Comparison of ENCODE assay signal across 10 mouse cellular contexts in genomic region chr11:118792163-118792915, GRCm38 (mm10).
DNase-seq lines count a peak whose midpoint lies in the region; ATAC-seq and TF ChIP-seq lines count a peak whose summit lies in the region.
"Had no signal": no experiment of that assay in that cellular context is flagged by ENCODE, and none has a peak within 500 bp of the region (broad histone marks: within the 10 kb centered on the region; RNA-seq: fewer than 3 reads in every experiment).

No protein-coding gene starts in this region.

- H3K9ac ChIP-seq in neural tube, embryonic 11.5 days (ENCODE audit: low read length): peak overlapping the region; percentile 26; the same call in 1 of the 2 replicates
- H3K9ac ChIP-seq in hindbrain, embryonic 14.5 days: peak overlapping the region; percentile 52
- no peak overlapping the region; the same call in 1 of the 2 replicates for H3K9ac ChIP-seq in midbrain, embryonic 12.5 days (replicated peaks)
- H3K9ac ChIP-seq in liver, embryonic 11.5 days (ENCODE audit: low read depth, low read length): no peak overlapping the region
- no peak overlapping the region for H3K9ac ChIP-seq in heart, embryonic 12.5 days
- no peak overlapping the region for H3K9ac ChIP-seq in stomach, postnatal 0 days (ENCODE audit: low read length)
- H3K9ac ChIP-seq: liver, postnatal 0 days had no signal

- TF ChIP-seq CTCF in stomach, postnatal 0 days (IDR thresholded peaks at IDR 0.05; ENCODE audit: low read depth): no peak

- H3K9me3 ChIP-seq in neural tube, embryonic 11.5 days (ENCODE audit: control insufficient read depth, low read length): no peaks in the 10 kb centered on the region
- no peaks in the 10 kb centered on the region; the same call in 1 of the 2 replicates for H3K9me3 ChIP-seq in hindbrain, embryonic 14.5 days (ENCODE audit: control insufficient read depth, low read length)
- no peaks in the 10 kb centered on the region; the same call in 1 of the 2 replicates for H3K9me3 ChIP-seq in midbrain, embryonic 12.5 days
- H3K9me3 ChIP-seq in liver, embryonic 11.5 days (ENCODE audit: control insufficient read depth, low read length): no peaks in the 10 kb centered on the region
- 0 out of 2 replicates have a peak, but pooled peaks cover 4% of the 10 kb centered on the region for H3K9me3 ChIP-seq in heart, embryonic 12.5 days (replicated peaks)
- H3K9me3 ChIP-seq in stomach, postnatal 0 days (ENCODE audit: control insufficient read depth, low read length): no peaks in the 10 kb centered on the region

- no peak for DNase-seq in neural tube, embryonic 11.5 days (ENCODE audit: low spot score)
- DNase-seq in neural tube, embryonic 10.5 days (ENCODE audit: extremely low spot score, low spot score): no peak
- DNase-seq in hindbrain, embryonic 14.5 days (ENCODE audit: low spot score): no peak
- DNase-seq in liver, embryonic 11.5 days (ENCODE audit: low spot score): no peak
- no peak for DNase-seq in stomach, postnatal 0 days (ENCODE audit: low spot score)
- DNase-seq: liver, postnatal 0 days had no signal

- 79% methylated on average over 9 of the region's 9 CpGs for WGBS in neural tube, embryonic 11.5 days
- 58% methylated on average over 9 of the region's 9 CpGs for WGBS in hindbrain, embryonic 14.5 days
- WGBS in midbrain, embryonic 12.5 days: 81% methylated on average over 9 of the region's 9 CpGs
- WGBS in liver, embryonic 11.5 days: 73% methylated on average over 9 of the region's 9 CpGs
- 69% methylated on average over 9 of the region's 9 CpGs for WGBS in heart, embryonic 12.5 days
- 79% methylated on average over 9 of the region's 9 CpGs for WGBS in stomach, postnatal 0 days

- peaks cover 28% of the 10 kb centered on the region for H3K4me1 ChIP-seq in neural tube, embryonic 11.5 days (ENCODE audit: control insufficient read depth, insufficient read depth, low read length)
- H3K4me1 ChIP-seq in hindbrain, embryonic 14.5 days (replicated peaks; ENCODE audit: control insufficient read depth, insufficient read depth, low read length): peaks cover 46% of the 10 kb centered on the region
- peaks cover 53% of the 10 kb centered on the region for H3K4me1 ChIP-seq in midbrain, embryonic 12.5 days
- no peaks in the 10 kb centered on the region for H3K4me1 ChIP-seq in liver, embryonic 11.5 days (replicated peaks; ENCODE audit: control insufficient read depth, insufficient read depth, low read length)
- peaks cover 26% of the 10 kb centered on the region for H3K4me1 ChIP-seq in heart, embryonic 12.5 days (replicated peaks)
- no peaks in the 10 kb centered on the region for H3K4me1 ChIP-seq in stomach, postnatal 0 days (replicated peaks; ENCODE audit: control insufficient read depth, insufficient read depth)

- no peak for ATAC-seq in neural tube, embryonic 11.5 days (ENCODE audit: insufficient read depth, low FRiP score, low TSS enrichment)
- ATAC-seq in hindbrain, embryonic 14.5 days (ENCODE audit: low FRiP score): no peak
- ATAC-seq in midbrain, embryonic 12.5 days (ENCODE audit: low FRiP score, low read depth): no peak
- no peak for ATAC-seq in liver, embryonic 11.5 days (replicated peaks; ENCODE audit: low FRiP score)
- ATAC-seq in monocyte, adult 5-6 weeks (replicated peaks; ENCODE audit: insufficient number of reproducible peaks, low FRiP score, low TSS enrichment, poor library complexity, severe bottlenecking): no peak
- ATAC-seq in heart, embryonic 12.5 days (ENCODE audit: insufficient number of reproducible peaks, low FRiP score): no peak
- no peak for ATAC-seq in stomach, postnatal 0 days (ENCODE audit: low FRiP score, low TSS enrichment)
- ATAC-seq: intestine, postnatal 0 days; liver, postnatal 0 days had no signal

- H3K36me3 ChIP-seq in neural tube, embryonic 11.5 days (ENCODE audit: control insufficient read depth, insufficient read depth, low read length): no peaks in the 10 kb centered on the region
- no peaks in the 10 kb centered on the region for H3K36me3 ChIP-seq in hindbrain, embryonic 14.5 days (replicated peaks; ENCODE audit: control insufficient read depth, insufficient read depth)
- no peaks in the 10 kb centered on the region for H3K36me3 ChIP-seq in midbrain, embryonic 12.5 days
- no peaks in the 10 kb centered on the region for H3K36me3 ChIP-seq in liver, embryonic 11.5 days (ENCODE audit: control insufficient read depth, insufficient read depth, low read length)
- no peaks in the 10 kb centered on the region for H3K36me3 ChIP-seq in heart, embryonic 12.5 days
- no peaks in the 10 kb centered on the region for H3K36me3 ChIP-seq in stomach, postnatal 0 days (ENCODE audit: control insufficient read depth, insufficient read depth, low read length)

- no peak overlapping the region for H3K4me3 ChIP-seq in neural tube, embryonic 11.5 days (ENCODE audit: low read depth, low read length)
- H3K4me3 ChIP-seq in hindbrain, embryonic 14.5 days (replicated peaks; ENCODE audit: low read length): no peak overlapping the region
- H3K4me3 ChIP-seq in midbrain, embryonic 12.5 days: no peak overlapping the region
- H3K4me3 ChIP-seq in liver, embryonic 11.5 days (ENCODE audit: low read depth, low read length): no peak overlapping the region
- no peak overlapping the region for H3K4me3 ChIP-seq in heart, embryonic 12.5 days
- H3K4me3 ChIP-seq in stomach, postnatal 0 days (ENCODE audit: low read depth, low read length): no peak overlapping the region

- no peak for TF ChIP-seq EP300 in stomach, postnatal 0 days (optimal IDR thresholded peaks at IDR 0.05)

- H3K27ac ChIP-seq in neural tube, embryonic 11.5 days (ENCODE audit: low read depth, low read length): peak overlapping the region; percentile 86
- H3K27ac ChIP-seq in hindbrain, embryonic 14.5 days: peak overlapping the region; percentile 96
- H3K27ac ChIP-seq in midbrain, embryonic 12.5 days (replicated peaks): peak overlapping the region; percentile 93
- no peak overlapping the region for H3K27ac ChIP-seq in liver, embryonic 11.5 days (ENCODE audit: low read depth, low read length)
- H3K27ac ChIP-seq in heart, embryonic 12.5 days (ENCODE audit: poor library complexity, severe bottlenecking): no peak overlapping the region
- no peak overlapping the region for H3K27ac ChIP-seq in stomach, postnatal 0 days (replicated peaks)

- H3K27me3 ChIP-seq in neural tube, embryonic 11.5 days (ENCODE audit: control insufficient read depth, insufficient read depth, low read length): no peaks in the 10 kb centered on the region
- H3K27me3 ChIP-seq in hindbrain, embryonic 14.5 days (ENCODE audit: control insufficient read depth, insufficient read depth, low read length): no peaks in the 10 kb centered on the region
- H3K27me3 ChIP-seq in midbrain, embryonic 12.5 days: no peaks in the 10 kb centered on the region
- no peaks in the 10 kb centered on the region for H3K27me3 ChIP-seq in liver, embryonic 11.5 days (replicated peaks; ENCODE audit: control insufficient read depth, insufficient read depth, low read length)
- no peaks in the 10 kb centered on the region for H3K27me3 ChIP-seq in heart, embryonic 12.5 days (replicated peaks)
- H3K27me3 ChIP-seq in stomach, postnatal 0 days (ENCODE audit: control insufficient read depth, insufficient read depth, low read length): no peaks in the 10 kb centered on the region

- H3K4me2 ChIP-seq in neural tube, embryonic 11.5 days (ENCODE audit: low read depth): no peak overlapping the region
- H3K4me2 ChIP-seq in hindbrain, embryonic 14.5 days (replicated peaks): no peak overlapping the region
- no peak overlapping the region for H3K4me2 ChIP-seq in midbrain, embryonic 12.5 days (replicated peaks)
- no peak overlapping the region for H3K4me2 ChIP-seq in liver, embryonic 11.5 days
- no peak overlapping the region for H3K4me2 ChIP-seq in heart, embryonic 12.5 days
- no peak overlapping the region for H3K4me2 ChIP-seq in stomach, postnatal 0 days (replicated peaks; ENCODE audit: low read depth)

Comparison
In these comparisons a context has a peak if more than half of its experiments do, and no peak if none do; other contexts are left out.
1. H3K27ac ChIP-seq: peak in neural tube, embryonic 11.5 days (single experiment), hindbrain, embryonic 14.5 days (single experiment) and midbrain, embryonic 12.5 days (single experiment); none in liver, embryonic 11.5 days (single experiment), heart, embryonic 12.5 days (single experiment) and stomach, postnatal 0 days (single experiment).
2. H3K9ac ChIP-seq: peak in neural tube, embryonic 11.5 days (single experiment) and hindbrain, embryonic 14.5 days (single experiment); none in midbrain, embryonic 12.5 days (single experiment), liver, embryonic 11.5 days (single experiment), heart, embryonic 12.5 days (single experiment) and stomach, postnatal 0 days (single experiment).